Mouse (Mus musculus) embryonic facial prominence, embryonic 11.5 days (tissue): Measurements from ENCODE around the gene Cuedc1. TPM values are rescaled to one million over a fixed set of nuclear protein-coding genes. Genes with fewer than 3 reads are reported as not detected.

Experiments
- ATAC-seq: fragments of 200-750 bp; cut with Nextera tagmentation; replicated peaks from 2 replicates; pipeline ENCODE4 v1.8.0; 2017; ENCODE audit warnings: low read depth; ENCODE audit not compliant: insufficient number of reproducible peaks, low FRiP score, low TSS enrichment
- DNase-seq: peaks from one replicate; pipeline ENCODE4 v3.0.0-alpha.2; 2015; ENCODE audit warnings: low spot score
- H3K27ac ChIP-seq: fragments of 300-500 bp; sonication (generic); replicated peaks from 2 replicates; pipeline ENCODE4 v1.5.1; 2014; ENCODE audit warnings: mild to moderate bottlenecking, low read depth, low read length, control low read depth
- H3K27me3 ChIP-seq: fragments of 300-500 bp; sonication (generic); 2 replicates; pipeline ENCODE4 v1.6.1; 2014; ENCODE audit warnings: mild to moderate bottlenecking, low read length, moderate library complexity, mixed read lengths; ENCODE audit not compliant: control insufficient read depth, insufficient read depth
- H3K36me3 ChIP-seq: fragments of 300-500 bp; sonication (generic); replicated peaks from 2 replicates; pipeline ENCODE4 v1.6.1; 2014; ENCODE audit warnings: low read depth, mild to moderate bottlenecking, low read length, moderate library complexity, mixed read lengths; ENCODE audit not compliant: control insufficient read depth, insufficient read depth
- H3K4me1 ChIP-seq: fragments of 300-500 bp; sonication (generic); 2 replicates; pipeline ENCODE4 v1.6.1; 2014; ENCODE audit warnings: low read length, mixed read lengths; ENCODE audit not compliant: control insufficient read depth, insufficient read depth
- H3K4me2 ChIP-seq: fragments of 300-500 bp; sonication (generic); 2 replicates; pipeline ENCODE4 v1.6.1; 2014; ENCODE audit warnings: low read depth, mild to moderate bottlenecking, control low read depth, low read length, moderate library complexity
- H3K4me3 ChIP-seq: fragments of 300-500 bp; sonication (generic); 2 replicates; pipeline ENCODE4 v1.5.1; 2014; ENCODE audit warnings: low read depth, low read length, control low read depth
- H3K9ac ChIP-seq: fragments of 300-500 bp; sonication (generic); replicated peaks from 2 replicates; pipeline ENCODE4 v1.6.1; 2014; ENCODE audit warnings: mild to moderate bottlenecking, control low read depth, low read length
- H3K9me3 ChIP-seq: fragments of 300-500 bp; sonication (generic); replicated peaks from 2 replicates; pipeline ENCODE4 v1.6.1; 2016; ENCODE audit warnings: mild to moderate bottlenecking, low read length, inconsistent platforms, mixed read lengths; ENCODE audit not compliant: control insufficient read depth
- WGBS: fragments of 180-500 bp; shearing (Covaris S2); extraction: QIAGEN DNeasy Blood & Tissue Kit; methylation state at CpG from one replicate; pipeline ENCODE4 v1.1.7; 2014; 5-methylcytosine and 5-hydroxymethylcytosine counted together
- polyA plus RNA-seq: library from polyadenylated mRNA; unstranded; fragments of >200 nt; fragmentation: Nextera tagmentation; extraction: Ambion mirVana; gene quantifications from 2 replicates; pipeline ENCODE4 v1.2.1, GENCODE M21; 2014

The Cuedc1 gene
- polyA plus RNA-seq, 1 experiment from 2014 or later: 11.2 TPM

- no peaks in the 10 kb centered on the region for H3K27me3 ChIP-seq
- H3K36me3 ChIP-seq: no peaks in the 10 kb centered on the region
- H3K4me1 ChIP-seq: no peaks in the 10 kb centered on the region
- DNase-seq (peak; percentile 83), ATAC-seq (peak; percentile 77; the same call in 1 of the 2 replicates)
- H3K4me2 ChIP-seq: no peak overlapping the region
- H3K9me3 ChIP-seq: no peaks in the 10 kb centered on the region
- no peak overlapping the region; the same call in 1 of the 2 replicates for H3K4me3 ChIP-seq
- no peak overlapping the region for H3K27ac ChIP-seq
- no peak overlapping the region for H3K9ac ChIP-seq
- WGBS: 45% methylated on average over 2 of the region's 2 CpGs
These were observed 38.7 kb upstream of the Cuedc1 start for GRCm38 (mm10) chr11:88059141-88059540.

GRCm38 (mm10) chr11:88061892-88062625 lies 35.8 kb upstream of the Cuedc1 start:
- H3K27ac ChIP-seq: no peak overlapping the region
- 78% methylated on average over 2 of the region's 2 CpGs for WGBS
- H3K4me3 ChIP-seq: no peak overlapping the region
- H3K9ac ChIP-seq: no peak overlapping the region
- DNase-seq: no peak
- H3K27me3 ChIP-seq: no peaks in the 10 kb centered on the region
- H3K9me3 ChIP-seq: no peaks in the 10 kb centered on the region
- H3K36me3 ChIP-seq: no peaks in the 10 kb centered on the region
- no peak for ATAC-seq
- no peaks in the 10 kb centered on the region for H3K4me1 ChIP-seq
- no peak overlapping the region for H3K4me2 ChIP-seq

DNA sequence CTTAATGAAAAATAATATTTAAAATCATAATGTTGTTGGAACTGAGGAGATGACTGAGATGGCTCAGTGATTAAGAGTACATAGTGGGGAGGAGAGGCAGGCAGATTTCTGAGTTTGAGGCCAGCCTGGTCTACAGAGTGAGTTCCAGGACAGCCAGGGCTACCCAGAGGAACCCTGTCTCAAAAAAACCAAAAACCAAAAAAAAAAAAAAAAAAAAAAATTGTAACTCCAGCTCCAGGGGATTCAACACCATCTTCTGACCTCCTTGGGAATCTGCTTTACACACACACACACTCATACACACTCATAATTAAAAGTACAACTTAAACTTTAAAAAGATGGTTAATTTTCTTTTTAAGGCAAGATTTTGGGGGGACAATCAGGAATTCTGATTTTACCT lies 32.1 kb upstream of the Cuedc1 start:
- DNase-seq (no peak), ATAC-seq (no peak)
- Histone ChIP-seq H3K27me3 (no peaks in the 10 kb centered on the region), H3K36me3 (no peaks in the 10 kb centered on the region), H3K27ac (no peak overlapping the region), H3K4me2 (no peak overlapping the region), H3K9me3 (no peaks in the 10 kb centered on the region), H3K4me1 (no peaks in the 10 kb centered on the region; the same call in 1 of the 2 replicates), H3K9ac (no peak overlapping the region), H3K4me3 (no peak overlapping the region)

DNA sequence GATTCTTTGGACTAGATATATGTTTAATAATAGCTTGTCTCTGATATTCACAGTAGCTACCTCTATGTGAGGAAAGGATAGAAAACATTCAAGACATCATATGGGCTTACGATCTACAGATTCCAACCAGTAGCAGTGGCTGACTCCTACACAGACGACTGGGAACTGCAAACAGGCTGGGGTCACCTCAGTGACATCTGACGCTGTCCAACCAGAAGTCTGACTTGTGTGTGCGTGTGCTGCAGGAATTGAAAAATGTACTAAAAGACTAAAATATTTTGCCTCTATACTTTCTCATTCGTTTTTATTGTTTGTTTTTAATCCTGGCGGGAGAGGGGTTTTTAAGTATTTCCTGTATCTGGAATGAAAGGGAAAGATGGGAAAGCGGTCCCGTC lies 30.7 kb upstream of the Cuedc1 start:
- Histone ChIP-seq H3K9ac (peak overlapping the region; percentile 99), H3K4me1 (no peaks in the 10 kb centered on the region; the same call in none of the 2 replicates), H3K36me3 (no peaks in the 10 kb centered on the region), H3K27ac (peak overlapping the region; percentile 98), H3K4me3 (peak overlapping the region; percentile 99), H3K27me3 (no peaks in the 10 kb centered on the region), H3K4me2 (peak overlapping the region; percentile 79), H3K9me3 (no peaks in the 10 kb centered on the region)
- DNase-seq (no peak), ATAC-seq (no peak)
- WGBS: 3% methylated on average over 8 of the region's 8 CpGs

GRCm38 (mm10) chr11:88067586-88068410 lies 30.1 kb upstream of the Cuedc1 start, which contains the start of gene Vezf1:
Gene Vezf1, plus strand, starts transcription at chr11:88068279.
- DNase-seq (peak; percentile 88), ATAC-seq (peak; percentile 70)
- no peaks in the 10 kb centered on the region; the same call in none of the 2 replicates for H3K4me1 ChIP-seq
- H3K27ac ChIP-seq: peak within 1 kb of the TSS; percentile 98
- no peaks in the 10 kb centered on the region for H3K27me3 ChIP-seq
- peak within 1 kb of the TSS; percentile 99 for H3K4me3 ChIP-seq
- H3K36me3 ChIP-seq: no peaks in the 10 kb centered on the region
- peak within 1 kb of the TSS; percentile 79 for H3K4me2 ChIP-seq
- under 1% methylated on average over 48 of the region's 81 CpGs for WGBS
- peak within 1 kb of the TSS; percentile 99 for H3K9ac ChIP-seq
- H3K9me3 ChIP-seq: no peaks in the 10 kb centered on the region

- H3K36me3 ChIP-seq: peaks cover 5% of the 10 kb centered on the region; the same call in 1 of the 2 replicates
- peak overlapping the region; percentile 99 for H3K9ac ChIP-seq
- H3K4me3 ChIP-seq: peak overlapping the region; percentile 99
- H3K9me3 ChIP-seq: no peaks in the 10 kb centered on the region
- ATAC-seq (peak; percentile 75), DNase-seq (peak; percentile 55)
- peaks cover 3% of the 10 kb centered on the region for H3K4me1 ChIP-seq
- peak overlapping the region; percentile 98 for H3K27ac ChIP-seq
- H3K27me3 ChIP-seq: no peaks in the 10 kb centered on the region
- H3K4me2 ChIP-seq: peak overlapping the region; percentile 79
- WGBS: under 1% methylated on average over 65 of the region's 92 CpGs
These were observed 29.2 kb upstream of the Cuedc1 start for GRCm38 (mm10) chr11:88068411-88069245.

DNA sequence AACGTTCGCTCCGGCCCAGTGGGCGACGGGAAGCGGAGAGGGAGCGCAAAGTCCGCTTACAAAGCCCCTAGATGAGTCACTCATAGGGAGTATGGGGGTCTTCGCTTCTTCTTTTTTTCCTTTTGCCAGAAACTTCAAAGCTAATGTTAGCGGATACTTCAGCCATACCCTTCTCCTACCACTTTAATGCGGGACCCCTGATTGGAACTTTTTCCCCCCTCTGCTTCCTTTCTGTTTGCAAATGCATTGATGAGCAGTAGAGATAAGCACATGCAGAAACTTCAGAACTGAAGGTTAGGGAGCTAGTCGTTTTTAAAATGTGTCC lies 28.6 kb upstream of the Cuedc1 start:
- Histone ChIP-seq H3K4me1 (peaks cover 3% of the 10 kb centered on the region), H3K27me3 (no peaks in the 10 kb centered on the region), H3K9ac (peak overlapping the region; percentile 99), H3K4me2 (peak overlapping the region; percentile 79), H3K27ac (peak overlapping the region; percentile 98), H3K36me3 (peaks cover 5% of the 10 kb centered on the region; the same call in 1 of the 2 replicates), H3K9me3 (no peaks in the 10 kb centered on the region), H3K4me3 (peak overlapping the region; percentile 99)
- DNase-seq: no peak
- no peak for ATAC-seq
- 0% methylated on average over 12 of the region's 12 CpGs for WGBS
